Mouse (Mus musculus) midbrain, postnatal 0 days (tissue): ENCODE results near the gene Spag7. TPM values are rescaled to one million over a fixed set of nuclear protein-coding genes. Genes with fewer than 3 reads are reported as not detected.

Experiments used
- ATAC-seq: fragments of 200-750 bp; cut with Nextera tagmentation; 2 replicates; pipeline ENCODE4 v1.8.0; 2017; ENCODE audit warnings: moderate number of reproducible peaks, mild to moderate bottlenecking, moderate TSS enrichment, moderate library complexity; ENCODE audit not compliant: low FRiP score
- DNase-seq: peaks from one replicate; pipeline ENCODE4 v3.0.0-alpha.2; 2015; ENCODE audit warnings: low spot score
- H3K27ac ChIP-seq: fragments of 300-500 bp; sonication (generic); 2 replicates; pipeline ENCODE4 v1.5.1; 2014; ENCODE audit warnings: low read depth, mild to moderate bottlenecking, low read length, mixed read lengths
- H3K27me3 ChIP-seq: fragments of 300-500 bp; sonication (generic); 2 replicates; pipeline ENCODE4 v1.6.1; 2014; ENCODE audit warnings: low read length, control low read depth, mixed read lengths; ENCODE audit not compliant: insufficient read depth
- H3K36me3 ChIP-seq: fragments of 300-500 bp; sonication (generic); 2 replicates; pipeline ENCODE4 v1.6.1; 2014; ENCODE audit warnings: low read length, control low read depth, mixed read lengths; ENCODE audit not compliant: insufficient read depth
- H3K4me1 ChIP-seq: fragments of 300-500 bp; sonication (generic); 2 replicates; pipeline ENCODE4 v1.6.1; 2014; ENCODE audit warnings: mild to moderate bottlenecking, control low read depth, antibody characterized with exemption, low read length, mixed read lengths; ENCODE audit not compliant: insufficient read depth
- H3K4me2 ChIP-seq: fragments of 300-500 bp; sonication (generic); 2 replicates; pipeline ENCODE4 v1.6.1; 2014; ENCODE audit warnings: low read depth, mild to moderate bottlenecking, low read length, mixed read lengths; ENCODE audit not compliant: poor library complexity, severe bottlenecking
- H3K4me3 ChIP-seq: fragments of 300-500 bp; sonication (generic); 2 replicates; pipeline ENCODE4 v1.5.1; 2014; ENCODE audit warnings: low read depth, mild to moderate bottlenecking, low read length, moderate library complexity
- H3K9ac ChIP-seq: fragments of 300-500 bp; sonication (generic); replicated peaks from 2 replicates; pipeline ENCODE4 v1.6.1; 2014; ENCODE audit warnings: mild to moderate bottlenecking, low read length, moderate library complexity, mixed read lengths; ENCODE audit not compliant: poor library complexity, severe bottlenecking
- H3K9me3 ChIP-seq: fragments of 300-500 bp; sonication (generic); 2 replicates; pipeline ENCODE4 v1.6.1; 2016; ENCODE audit warnings: low read length, control low read depth
- CTCF ChIP-seq: IDR thresholded peaks from 2 replicates; pipeline ENCODE4 v1.5.1; 2016; ENCODE audit warnings: antibody characterized with exemption, mild to moderate bottlenecking
- WGBS: fragments of 180-500 bp; shearing (Covaris S2); extraction: QIAGEN DNeasy Blood & Tissue Kit; methylation state at CpG from one replicate; pipeline ENCODE4 v1.1.7; 2014; 5-methylcytosine and 5-hydroxymethylcytosine counted together
- polyA plus RNA-seq: library from polyadenylated mRNA; unstranded; fragments of >200 nt; fragmentation: Nextera tagmentation; extraction: Ambion mirVana; gene quantifications from 2 replicates; pipeline ENCODE4 v1.2.1, GENCODE M21; 2015
- total RNA-seq: library from RNA; depleted of rRNA; stranded (reverse); fragments of >200 nt; gene quantifications from 2 replicates; pipeline ENCODE4 v1.2.3, GENCODE M21; 2014

Spag7 gene
- total and polyA plus RNA-seq, 2 experiments from 2014 or later, result 41.9 to 131 TPM

DNA sequence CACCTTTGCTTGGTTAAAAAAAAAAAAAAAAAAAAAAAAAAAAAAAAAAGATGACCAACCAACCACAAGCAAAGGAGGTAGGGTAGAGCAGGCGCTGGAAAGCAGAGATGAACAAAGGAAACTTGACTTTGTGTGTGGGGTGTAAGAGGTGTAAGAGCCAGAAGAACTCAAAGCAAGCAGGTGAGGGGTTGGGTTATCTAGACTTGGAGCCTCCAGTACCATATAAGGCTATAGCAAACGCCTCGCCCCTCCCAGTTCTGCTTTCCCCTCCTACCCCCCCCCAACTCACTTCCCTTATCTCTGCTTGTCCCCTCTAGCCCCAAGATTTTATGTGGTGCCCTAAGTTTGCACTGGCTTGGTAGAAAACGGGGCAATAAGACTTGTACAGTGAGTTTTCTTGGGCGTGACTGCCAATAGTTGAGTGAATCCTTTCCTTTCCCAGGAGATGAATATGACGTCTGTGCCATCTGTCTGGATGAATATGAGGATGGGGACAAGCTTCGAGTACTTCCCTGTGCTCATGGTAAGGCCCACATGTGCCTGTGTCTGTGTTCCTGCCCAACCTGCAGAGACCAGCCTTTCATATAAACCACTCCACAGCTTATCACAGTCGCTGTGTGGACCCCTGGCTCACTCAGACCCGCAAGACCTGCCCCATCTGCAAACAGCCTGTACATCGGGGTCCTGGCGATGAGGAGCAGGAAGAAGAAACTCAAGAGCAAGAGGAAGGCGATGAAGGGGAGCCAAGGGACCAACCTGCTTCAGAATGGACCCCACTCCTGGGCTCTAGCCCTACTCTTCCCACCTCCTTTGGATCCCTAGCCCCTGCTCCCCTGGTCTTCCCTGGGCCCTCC, 18.7 kb downstream of the Spag7 start:
- Histone ChIP-seq H3K27me3 (no peaks in the 10 kb centered on the region), H3K9ac (no peak overlapping the region), H3K4me1 (peaks cover 13% of the 10 kb centered on the region), H3K36me3 (peaks cover 27% of the 10 kb centered on the region), H3K4me3 (no peak overlapping the region), H3K4me2 (no peak overlapping the region), H3K27ac (no peak overlapping the region), H3K9me3 (no peaks in the 10 kb centered on the region)
- DNase-seq, result no peak
- WGBS, result 80% methylated on average over 12 of the region's 12 CpGs
- TF ChIP-seq CTCF, result no peak
- no peak for ATAC-seq

DNA sequence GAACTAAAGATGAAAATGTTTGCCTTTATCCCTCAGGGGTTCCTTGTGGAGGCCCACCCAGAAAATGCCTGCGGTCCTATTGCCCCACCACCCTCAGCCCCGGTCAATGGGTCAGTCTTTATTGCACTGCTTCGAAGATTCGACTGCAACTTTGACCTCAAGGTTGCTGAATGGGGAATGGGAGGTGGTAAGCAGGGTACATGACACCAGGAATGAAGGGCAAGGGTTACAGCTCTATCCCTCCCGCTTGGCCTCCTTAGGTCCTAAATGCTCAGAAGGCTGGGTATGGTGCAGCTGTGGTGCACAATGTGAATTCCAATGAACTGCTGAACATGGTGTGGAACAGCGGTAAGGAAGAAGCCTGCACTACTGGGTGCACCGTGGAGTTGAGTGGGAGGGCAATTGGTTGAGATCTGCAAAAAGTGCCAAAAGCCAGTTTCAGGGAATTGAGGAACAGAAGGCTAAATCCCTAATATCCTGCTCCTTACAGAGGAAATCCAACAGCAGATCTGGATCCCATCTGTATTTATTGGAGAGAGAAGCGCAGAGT, 20.0 kb downstream of the Spag7 start:
- no peak for ATAC-seq
- 87% methylated on average over 8 of the region's 8 CpGs for WGBS
- DNase-seq, result no peak
- H3K36me3 ChIP-seq, result peaks cover 38% of the 10 kb centered on the region
- no peak overlapping the region for H3K27ac ChIP-seq
- no peak overlapping the region for H3K4me2 ChIP-seq
- no peaks in the 10 kb centered on the region for H3K27me3 ChIP-seq
- H3K9ac ChIP-seq, result no peak overlapping the region
- H3K4me3 ChIP-seq, result no peak overlapping the region
- H3K9me3 ChIP-seq, result no peaks in the 10 kb centered on the region
- H3K4me1 ChIP-seq, result peaks cover 13% of the 10 kb centered on the region
- no peak for TF ChIP-seq CTCF

- no peak for DNase-seq
- Histone ChIP-seq H3K36me3 (peaks cover 39% of the 10 kb centered on the region), H3K27me3 (no peaks in the 10 kb centered on the region), H3K4me3 (no peak overlapping the region), H3K4me1 (peaks cover 13% of the 10 kb centered on the region), H3K9ac (no peak overlapping the region; the same call in 1 of the 2 replicates), H3K9me3 (no peaks in the 10 kb centered on the region), H3K4me2 (peak overlapping the region; percentile 100; the same call in 1 of the 2 replicates), H3K27ac (no peak overlapping the region)
- no peak for ATAC-seq
- no peak for TF ChIP-seq CTCF
- WGBS, result 90% methylated on average over 4 of the region's 4 CpGs
These were observed 20.7 kb downstream of the Spag7 start for GRCm38 (mm10) chr11:70648512-70648911.

GRCm38 (mm10) chr11:70647716-70648420, 21.3 kb downstream of the Spag7 start:
- Histone ChIP-seq H3K9me3 (no peaks in the 10 kb centered on the region), H3K4me3 (peak overlapping the region; percentile 79), H3K4me2 (peak overlapping the region; percentile 100), H3K4me1 (peaks cover 12% of the 10 kb centered on the region), H3K27ac (peak overlapping the region; percentile 90), H3K9ac (peak overlapping the region; percentile 83), H3K27me3 (no peaks in the 10 kb centered on the region), H3K36me3 (peaks cover 39% of the 10 kb centered on the region)
- TF ChIP-seq CTCF, result no peak
- 4% methylated on average over 28 of the region's 28 CpGs for WGBS
- DNase-seq (no peak), ATAC-seq (no peak)

DNA sequence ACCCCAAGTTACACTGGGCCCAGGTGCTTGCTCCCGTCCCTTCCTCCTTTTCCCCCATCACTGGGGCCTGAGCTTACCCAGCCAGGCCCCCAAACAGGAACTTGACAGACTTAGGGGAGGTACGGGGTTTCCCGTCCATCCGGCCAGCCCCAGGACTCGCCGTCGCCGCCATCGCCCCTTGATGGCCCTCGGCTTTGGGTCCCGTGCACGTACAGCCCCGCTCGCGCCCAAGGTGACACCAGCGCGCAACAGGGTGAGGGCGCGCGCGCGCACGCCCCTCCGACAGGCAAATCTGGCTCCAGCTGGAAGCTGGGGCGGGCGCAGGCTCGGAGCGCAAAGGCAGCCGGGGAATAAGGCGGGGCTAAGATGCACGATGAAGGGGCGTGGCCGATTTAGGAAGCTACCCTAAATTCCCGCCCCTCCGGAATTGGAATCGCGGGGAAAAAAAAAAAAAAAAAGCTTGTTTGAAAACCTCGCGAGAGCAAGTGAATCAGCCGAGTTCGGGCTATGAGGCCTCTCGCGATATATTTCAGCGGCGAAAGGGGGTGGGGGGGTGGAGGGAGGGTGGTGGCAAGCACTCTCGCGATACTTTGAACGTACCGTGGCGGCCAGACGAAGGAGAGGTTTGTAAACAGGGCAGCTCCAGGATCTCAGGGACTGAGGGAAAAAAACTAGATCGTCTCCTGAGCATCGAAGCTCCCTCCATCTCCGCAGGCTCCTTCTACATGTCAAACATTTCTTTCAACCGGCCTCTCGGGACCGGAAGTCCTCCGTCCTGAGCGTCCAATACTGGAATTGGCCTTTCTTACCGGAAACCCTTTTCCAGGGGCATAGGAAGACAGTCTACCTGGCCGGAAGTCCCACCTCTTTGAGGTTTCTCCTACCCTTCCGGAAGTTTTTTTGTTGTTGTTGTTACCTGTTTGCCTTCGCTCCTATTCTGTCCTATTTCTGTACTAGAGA, 22.2 kb downstream of the Spag7 start, which contains the start of the genes Rnf167 and Slc25a11:
Rnf167 (plus strand) TSS at position 545 of the 960 bp plus-strand sequence.
Slc25a11 (minus strand) TSS at position 789 of the 960 bp plus-strand sequence.
- H3K27ac ChIP-seq, result peak within 1 kb of the TSS; percentile 93
- H3K9me3 ChIP-seq, result no peaks in the 10 kb centered on the region
- peak within 1 kb of the TSS; percentile 87 for H3K9ac ChIP-seq
- DNase-seq (peak; percentile 100), ATAC-seq (peak; percentile 93)
- peak within 1 kb of the TSS; percentile 79 for H3K4me3 ChIP-seq
- whole genome bisulfite sequencing, result under 1% methylated on average over 62 of the region's 63 CpGs
- H3K4me1 ChIP-seq, result peaks cover 10% of the 10 kb centered on the region; the same call in 1 of the 2 replicates
- peaks cover 39% of the 10 kb centered on the region for H3K36me3 ChIP-seq
- H3K27me3 ChIP-seq, result no peaks in the 10 kb centered on the region
- peak within 1 kb of the TSS; percentile 100 for H3K4me2 ChIP-seq
- peak; percentile 42 for TF ChIP-seq CTCF
